Mouse (Mus musculus) megakaryocyte, adult 5-6 weeks (primary cell): Measurements from ENCODE around the gene Zdhhc8. TPM values are rescaled to one million over a fixed set of nuclear protein-coding genes. Genes with fewer than 3 reads are reported as not detected.
A peak's percentile ranks its signal among the peaks of the same experiment; 100 is the strongest.
"Not testable (repeated sequence)": the region's sequence is repeated elsewhere in the genome, so short reads cannot be mapped to it uniquely, and the experiment has no call there.

Source experiments
- ATAC-seq: 2 replicates; pipeline ENCODE4 v1.8.0; 2016; ENCODE audit warnings: mild to moderate bottlenecking, inconsistent platforms; ENCODE audit not compliant: poor library complexity, severe bottlenecking
- total RNA-seq, 2 experiments: library from RNA; stranded (forward) in 1 of 2; stranded (reverse) in 1 of 2; fragments of 153-499, 151-499 nt in 1 of 2; fragments of 221-1000, 200-1000 nt in 1 of 2; gene quantifications; 2 replicates each; pipeline versions ENCODE4 v1.2.3 to v1.2.4; 2015 to 2017

Gene Zdhhc8
- total RNA-seq, 2 experiments from 2014 or later, result 4.0 to 5.1 TPM

DNA sequence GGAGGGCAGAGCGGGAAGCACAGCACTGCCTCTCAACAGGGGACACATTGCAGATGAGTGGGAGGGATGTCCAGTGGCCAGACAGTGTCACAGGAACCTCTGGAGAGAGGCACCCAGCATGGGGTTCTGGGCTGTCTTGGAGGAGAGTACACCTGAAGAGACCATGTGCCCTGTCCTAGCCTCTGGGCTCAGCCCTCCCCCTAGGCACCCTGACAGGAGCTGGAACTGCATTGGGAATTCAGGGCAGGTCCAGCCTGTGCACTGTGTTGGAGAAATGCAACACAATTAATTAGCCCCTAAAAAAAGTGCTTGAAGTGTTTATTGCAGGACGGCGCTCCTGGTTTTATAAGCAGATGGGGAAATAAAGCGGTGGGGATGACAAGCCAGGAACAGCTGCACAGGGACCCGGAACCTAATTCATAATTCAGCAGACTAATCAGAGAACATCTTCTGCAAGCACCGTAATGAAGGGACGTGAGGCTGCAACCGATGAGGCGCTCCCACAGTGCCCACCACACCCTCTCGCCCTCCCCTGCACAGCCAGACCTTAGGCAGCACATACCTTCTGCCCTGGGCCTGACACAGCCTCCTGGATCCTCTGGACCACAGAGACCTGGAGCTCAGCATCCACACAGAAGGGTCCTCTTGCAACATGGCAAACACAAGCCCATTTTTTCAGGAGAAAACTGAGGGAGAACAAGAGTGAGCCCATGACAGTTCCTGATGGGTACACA, 36.4 kb downstream of the Zdhhc8 start:
- no peak for ATAC-seq

DNA sequence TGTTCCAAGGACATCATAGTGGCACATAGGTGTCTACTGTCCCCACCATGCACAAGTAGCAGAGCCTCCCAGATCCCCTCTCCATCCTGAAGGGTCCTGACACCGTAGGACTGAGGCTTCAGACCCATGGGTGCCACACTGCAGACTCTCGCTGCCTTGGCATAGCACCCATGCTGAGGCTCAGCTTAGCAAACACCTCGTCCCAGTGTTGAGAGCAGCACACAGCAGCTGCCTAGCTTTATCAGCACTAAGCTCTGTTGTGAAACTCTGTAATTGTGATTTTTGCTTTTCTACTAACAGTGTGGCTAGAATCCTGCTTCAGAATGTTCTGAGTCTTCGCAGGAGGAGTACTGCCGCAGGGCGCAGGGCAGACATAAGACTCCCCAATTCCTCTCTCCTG, 37.1 kb downstream of the Zdhhc8 start:
- ATAC-seq, result no peak

DNA sequence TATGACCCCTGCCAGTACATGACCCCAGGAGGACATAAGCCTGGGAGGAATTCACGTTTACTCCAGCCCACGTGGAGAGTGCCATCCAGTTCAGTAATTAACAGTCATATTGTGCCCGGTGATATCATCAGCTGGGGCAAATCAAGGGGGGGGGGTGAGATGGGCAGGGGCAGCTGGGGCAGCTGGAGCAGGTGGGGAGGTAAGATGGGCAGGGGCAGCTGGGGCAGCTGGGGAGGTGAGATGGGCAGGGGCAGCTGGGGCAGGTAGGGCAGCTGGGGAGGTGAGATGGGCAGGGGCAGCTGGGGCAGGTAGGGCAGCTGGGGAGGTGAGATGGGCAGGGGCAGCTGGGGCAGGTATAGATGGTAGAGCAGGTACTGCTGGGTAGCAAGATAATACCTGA, 39.4 kb downstream of the Zdhhc8 start:
- not testable (repeated sequence) for ATAC-seq

DNA sequence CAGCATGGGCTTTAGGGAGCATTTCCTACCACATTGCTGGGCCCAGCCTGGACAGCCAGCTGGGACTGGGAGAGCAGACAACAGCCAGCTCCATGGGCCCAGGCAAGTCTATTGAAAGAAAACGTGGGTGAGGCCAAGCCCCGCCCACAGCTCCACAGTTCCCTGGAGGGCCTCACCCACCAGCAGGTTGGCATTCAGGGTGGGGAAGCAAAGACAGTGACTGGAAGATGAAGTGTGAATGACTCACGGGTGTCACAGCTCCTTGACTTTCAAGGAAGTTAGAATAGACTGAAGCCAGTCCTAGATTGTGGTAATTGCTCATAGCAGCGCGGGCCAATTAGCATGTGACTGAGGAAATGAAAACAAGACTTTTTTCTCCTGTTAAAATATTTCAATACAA, 39.9 kb downstream of the Zdhhc8 start:
- ATAC-seq, result peak; percentile 90

DNA sequence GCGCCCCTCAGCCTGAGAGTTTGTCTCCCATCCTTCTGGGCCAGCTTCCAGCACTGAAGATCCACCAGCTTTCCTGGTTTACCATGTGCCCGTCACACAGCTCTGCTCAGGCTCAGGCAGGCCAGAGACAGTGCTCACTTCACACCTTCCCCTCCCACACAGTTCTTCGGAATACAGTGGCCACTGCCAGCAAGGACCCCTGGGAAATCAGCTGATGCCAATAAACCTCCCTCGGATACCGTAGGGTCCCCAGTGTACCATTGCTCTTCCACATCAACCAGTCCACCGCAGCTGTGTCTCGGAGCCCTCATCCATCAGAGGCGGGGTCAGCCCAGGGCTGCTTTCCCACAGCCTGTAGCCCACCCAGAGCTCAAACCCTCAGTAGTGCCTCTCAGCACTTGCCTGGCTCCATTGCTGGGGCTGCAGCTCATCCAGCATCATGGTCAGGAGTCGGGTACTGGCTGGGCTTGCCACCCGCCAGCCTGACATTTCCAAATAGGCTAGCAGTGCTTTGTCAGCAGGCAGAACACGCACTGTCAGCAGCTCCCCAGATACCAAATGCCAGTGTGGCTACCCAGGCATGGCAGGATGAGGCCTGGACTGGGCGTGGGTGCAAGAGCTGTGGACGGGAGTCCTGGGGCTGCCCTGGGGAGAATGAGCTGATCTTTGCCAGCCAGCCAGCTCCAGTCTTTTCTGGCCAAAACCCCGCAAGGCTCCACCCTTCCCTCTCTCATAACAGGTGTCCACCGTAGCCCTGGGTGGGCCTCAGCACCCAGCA, 40.5 kb downstream of the Zdhhc8 start:
- ATAC-seq, result no peak

DNA sequence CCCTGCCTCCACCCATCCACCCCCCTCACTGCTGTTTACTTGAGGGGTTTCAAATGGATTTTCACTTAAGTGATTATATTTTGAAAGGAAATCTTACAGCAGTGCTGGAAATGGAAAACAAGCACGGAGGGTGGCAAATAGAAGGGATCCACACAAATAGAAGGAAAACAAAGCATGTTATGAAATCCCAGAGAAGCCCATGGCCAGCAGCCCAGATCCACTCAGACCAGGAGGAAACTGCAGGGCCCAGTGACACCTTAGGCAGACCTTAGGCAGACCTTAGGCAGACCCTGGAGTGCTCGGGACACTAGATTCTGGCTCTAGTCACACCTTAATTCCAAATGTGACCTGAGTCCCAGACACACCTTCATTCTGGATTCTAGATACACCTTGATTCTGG, 43.9 kb downstream of the Zdhhc8 start:
- no peak for ATAC-seq

DNA sequence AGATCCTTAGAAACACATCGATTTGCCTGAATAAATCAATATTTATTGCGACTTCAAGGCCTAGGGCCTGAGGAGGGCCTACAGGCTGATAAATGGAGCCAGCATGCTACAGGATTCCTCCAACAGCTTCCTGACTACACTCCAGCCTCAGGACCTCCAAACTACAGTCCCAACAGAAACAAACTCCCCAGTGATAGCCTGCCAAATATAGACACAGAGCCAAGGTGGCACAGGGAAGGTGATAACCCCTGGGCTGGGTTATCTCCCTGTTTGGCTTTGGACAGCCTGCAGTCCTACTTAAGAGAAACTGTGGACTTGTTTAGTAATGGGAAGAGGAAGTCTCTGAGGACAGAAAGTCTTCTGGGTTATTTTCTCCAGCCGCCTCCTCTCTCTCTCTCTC, 47.7 kb downstream of the Zdhhc8 start:
- ATAC-seq, result no peak

DNA sequence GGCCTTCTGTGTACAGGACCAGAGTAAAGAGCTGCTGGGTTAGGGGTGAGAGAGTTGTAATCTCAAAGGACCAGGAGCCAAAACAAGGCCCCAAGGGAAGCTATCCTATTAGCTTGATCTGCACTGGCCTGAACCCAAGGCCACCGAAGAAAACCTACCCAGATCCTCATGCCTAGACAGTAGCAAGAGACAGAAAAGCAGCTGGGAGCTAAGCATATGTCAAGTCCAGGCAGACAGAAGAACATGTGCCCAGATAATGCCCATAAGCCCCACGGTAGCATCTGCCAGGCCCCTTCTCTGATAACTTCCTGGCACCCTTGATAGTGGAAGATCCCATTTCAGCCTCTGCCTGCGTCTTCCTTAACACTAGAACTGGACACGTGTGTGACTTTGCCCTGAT, 48.1 kb downstream of the Zdhhc8 start:
- ATAC-seq, result no peak

DNA sequence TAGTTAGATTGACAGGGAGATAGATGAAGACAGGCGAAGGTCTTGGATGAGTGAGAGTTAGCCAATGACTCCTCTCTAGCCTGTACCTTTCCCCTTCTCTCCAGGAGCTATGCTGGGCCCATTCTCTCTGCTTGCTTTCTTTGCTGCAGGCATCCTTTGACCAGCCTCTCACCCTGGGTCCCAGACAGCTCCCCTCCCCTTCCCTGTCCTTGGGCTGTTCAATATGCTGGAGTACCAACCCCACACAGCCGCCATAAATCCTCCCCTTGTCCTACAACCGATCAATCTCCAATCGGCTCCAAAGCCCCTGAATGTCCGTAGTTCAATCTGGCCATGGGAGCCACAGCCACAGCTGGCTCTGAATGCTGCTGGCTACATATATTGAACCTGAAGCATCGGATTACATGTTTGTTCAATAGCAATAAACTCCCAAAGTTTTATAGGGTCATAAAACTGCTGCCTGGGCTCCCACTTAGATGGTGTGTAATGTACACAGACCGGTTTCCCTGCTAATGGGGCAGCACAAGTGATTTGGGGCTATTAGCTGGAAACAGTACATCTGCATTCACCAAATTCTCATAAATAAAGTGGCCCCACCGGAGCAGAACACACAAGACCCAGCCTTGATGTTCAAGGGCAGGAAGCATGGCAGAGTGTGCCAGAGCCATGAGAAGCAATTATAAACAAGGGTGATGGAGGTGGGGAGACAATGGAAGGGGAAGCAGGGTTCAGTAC, 49.1 kb downstream of the Zdhhc8 start:
- ATAC-seq, result no peak

DNA sequence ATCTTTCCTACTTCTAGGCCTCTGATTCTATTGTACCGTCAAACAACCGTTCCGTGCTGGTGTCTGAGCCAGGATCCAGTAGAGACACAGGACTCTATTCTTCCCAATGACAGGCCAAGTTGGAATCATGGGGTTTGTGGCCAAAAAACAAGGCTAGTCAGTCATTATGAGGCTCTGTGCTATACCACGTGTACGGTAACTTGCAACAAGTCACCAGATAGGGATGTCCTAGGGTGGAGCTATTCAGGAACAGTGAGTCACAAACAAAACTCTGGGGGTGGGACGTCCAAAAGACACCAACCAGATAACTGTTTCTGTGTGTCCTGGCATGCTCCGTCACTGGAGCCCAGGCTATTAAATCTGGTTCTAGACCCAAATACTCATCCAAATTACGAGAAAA, 52.2 kb downstream of the Zdhhc8 start:
- no peak for ATAC-seq

DNA sequence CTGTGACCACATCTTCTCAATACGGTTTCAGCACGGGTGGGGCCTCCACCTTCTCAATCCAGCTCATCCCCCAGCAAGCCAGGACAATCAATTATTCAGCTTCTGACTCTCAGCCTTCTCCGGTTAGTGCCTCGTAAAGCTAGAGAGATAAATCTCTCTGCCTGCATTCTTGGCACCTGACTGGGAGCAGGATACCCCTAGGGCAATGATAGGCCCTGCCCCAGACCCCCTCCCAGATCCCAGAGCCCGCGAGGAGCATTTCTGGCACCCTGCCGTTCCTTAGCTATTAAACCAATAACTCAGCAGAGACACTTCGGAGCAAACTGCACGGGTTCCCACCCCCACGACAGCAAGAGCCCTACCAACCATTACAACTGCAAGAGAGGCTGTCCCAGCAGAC, 53.5 kb downstream of the Zdhhc8 start:
- ATAC-seq, result no peak

DNA sequence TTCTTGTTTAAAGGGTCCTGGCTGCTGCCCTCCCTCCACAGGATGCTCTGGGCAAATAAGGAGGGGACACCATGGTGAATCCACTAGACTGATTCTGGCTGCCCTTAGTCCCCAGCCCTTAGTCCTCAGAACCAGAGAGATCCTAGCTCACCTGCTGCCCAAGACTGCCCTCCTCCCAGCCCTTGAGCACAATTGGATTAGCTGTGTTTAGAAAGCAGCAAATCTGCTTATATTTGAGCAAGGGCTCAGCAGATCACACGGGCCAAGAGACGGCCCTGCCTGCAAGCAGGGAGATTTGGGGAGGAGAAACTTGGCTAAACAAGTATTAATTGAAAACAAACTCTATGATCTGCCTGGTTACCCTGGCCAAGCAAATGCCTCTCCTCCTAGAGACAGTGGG, 55.3 kb downstream of the Zdhhc8 start:
- no peak for ATAC-seq

DNA sequence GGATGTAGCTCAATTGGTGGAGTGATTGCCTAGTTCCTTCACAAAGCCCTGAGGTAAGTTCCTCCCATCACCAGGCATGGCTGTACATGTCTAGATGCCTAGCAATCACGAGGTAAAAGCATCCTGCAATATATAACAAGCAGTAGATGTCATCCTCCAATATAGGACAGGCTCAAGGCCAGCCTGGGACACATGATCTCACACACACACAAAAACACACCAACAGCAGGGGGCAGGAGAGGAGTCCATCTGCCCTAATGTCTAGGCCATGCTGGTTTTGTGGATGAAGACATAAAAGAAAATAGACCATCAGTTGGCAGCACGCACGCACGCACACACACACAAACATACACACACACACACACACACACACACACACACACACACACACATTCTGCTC, 58.2 kb downstream of the Zdhhc8 start:
- ATAC-seq, result no peak

DNA sequence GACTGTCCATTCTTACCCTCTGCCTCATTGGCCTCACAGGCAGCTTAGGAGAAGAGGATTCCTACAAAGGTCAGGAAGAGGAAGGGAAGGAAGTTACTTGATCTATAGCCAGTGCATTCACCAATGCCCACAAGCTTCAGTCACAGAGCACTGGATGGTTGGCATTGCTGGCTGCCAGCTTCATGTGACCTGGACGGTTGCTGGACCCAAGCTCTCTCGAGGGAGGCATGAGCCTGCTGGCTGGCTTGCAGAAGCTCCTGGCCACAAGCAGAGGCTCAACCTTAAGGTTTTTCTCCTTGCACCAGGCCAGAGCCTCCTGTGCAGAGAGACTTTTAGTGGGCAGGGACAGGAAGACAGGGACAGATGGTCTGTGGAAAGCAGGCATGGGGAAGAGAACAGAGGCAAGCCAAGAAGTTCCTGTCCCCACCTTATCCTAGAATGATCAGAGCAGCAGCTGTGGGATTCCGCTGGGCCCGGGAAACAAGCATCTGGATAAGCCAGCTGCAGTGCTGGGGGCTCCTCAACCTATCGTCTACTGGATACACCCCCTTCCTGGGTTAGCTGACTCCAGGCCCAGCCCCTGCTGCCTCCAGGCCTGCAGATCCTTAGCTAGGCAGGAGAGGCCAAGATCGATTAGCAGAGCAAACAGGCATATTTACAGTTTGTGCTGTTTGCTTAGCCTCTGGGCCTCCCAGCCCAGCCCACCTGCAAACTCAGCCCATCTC, 59.0 kb downstream of the Zdhhc8 start:
- no peak for ATAC-seq

DNA sequence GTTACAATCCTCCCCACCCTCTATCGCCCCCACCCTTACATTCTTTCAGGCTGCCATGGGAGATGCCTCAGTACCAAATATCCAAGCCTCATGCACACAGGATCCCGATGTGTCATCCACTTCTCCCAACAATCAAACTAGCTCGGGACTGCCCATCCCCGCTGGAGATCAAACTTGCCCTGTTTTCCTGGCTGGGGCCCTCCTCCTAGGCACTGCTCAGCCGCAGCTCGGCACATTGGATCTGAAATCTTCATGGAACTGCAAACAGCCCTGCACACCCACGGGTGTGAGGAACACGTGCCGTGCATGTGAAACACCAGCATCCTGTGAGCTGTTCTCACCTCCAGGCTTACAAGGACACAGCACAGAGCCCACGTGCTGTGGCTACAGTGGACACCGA, 61.1 kb downstream of the Zdhhc8 start:
- no peak for ATAC-seq

DNA sequence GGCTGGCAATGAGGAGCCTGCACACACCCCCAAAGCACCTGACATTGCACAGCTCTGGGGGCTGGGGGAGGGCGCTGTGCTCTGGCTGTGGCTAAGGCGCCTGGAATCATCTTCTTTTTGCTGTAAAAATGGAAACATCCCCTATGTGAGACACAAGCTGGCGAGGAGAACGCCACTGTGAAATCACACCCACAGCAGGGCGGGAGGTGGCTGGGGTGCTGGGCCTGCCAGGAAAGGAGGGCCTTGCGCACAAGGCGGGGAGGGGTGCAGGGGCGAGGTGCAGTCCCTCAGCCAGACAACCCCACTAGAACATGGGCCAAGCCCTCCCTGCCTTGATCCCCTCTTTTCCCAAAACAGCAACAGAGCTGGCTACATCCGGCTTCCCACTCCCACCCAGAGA, 61.7 kb downstream of the Zdhhc8 start:
- no peak for ATAC-seq

DNA sequence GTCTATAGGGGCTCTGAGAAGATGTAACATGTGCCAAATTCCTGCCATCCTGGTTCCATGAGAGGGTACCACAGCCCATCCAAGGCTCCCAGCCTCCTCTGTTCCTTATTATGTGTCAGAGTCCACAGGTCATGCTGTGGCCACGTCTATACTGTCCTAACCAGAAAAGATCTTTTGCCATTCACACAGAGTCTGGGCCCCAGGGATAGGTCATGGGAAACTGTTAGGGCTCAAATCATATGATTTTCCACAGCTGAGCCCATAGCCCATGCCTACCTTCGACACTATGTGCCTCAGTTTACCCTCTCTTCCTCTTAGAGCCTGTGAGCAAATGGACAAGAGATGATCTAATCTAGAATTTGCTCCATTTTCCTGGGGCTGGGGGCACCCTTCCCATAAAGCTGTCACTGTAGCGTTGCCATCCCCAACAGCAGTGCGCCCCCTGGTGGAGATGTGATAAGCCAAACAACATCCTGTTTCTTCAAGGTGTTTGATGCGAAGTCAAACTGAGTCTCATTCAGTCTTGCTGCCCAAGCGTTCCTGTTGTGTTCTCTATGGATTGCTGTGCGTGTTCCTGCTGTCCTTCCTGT, 62.6 kb downstream of the Zdhhc8 start:
- ATAC-seq, result peak; percentile 72
